Mouse (Mus musculus) heart, postnatal 14 days (tissue): ENCODE results near the gene Jazf1. TPM values are rescaled to one million over a fixed set of nuclear protein-coding genes. Genes with fewer than 3 reads are reported as not detected.
A peak's percentile ranks its signal among the peaks of the same experiment; 100 is the strongest.

Experiments used
- DNase-seq, 2 experiments: peaks; one replicate each; pipeline ENCODE4 v3.0.0; 2021 to 2022
- intact Hi-C: fragments of 180-260 bp; cut with DNase I; formaldehyde crosslinking; loops from one replicate; pipeline ENCODE4 v1.15.1; 2025
- total RNA-seq, 2 experiments: library from RNA; stranded (reverse); gene quantifications; 2 replicates each; pipeline ENCODE4 v1.2.3; 2021

The Jazf1 gene
- total RNA-seq, 2 experiments from 2014 or later = 5.0 TPM

- intact Hi-C loops = no loop called here
- no peak for DNase-seq
These were observed 242.9 kb downstream of the Jazf1 start for GRCm38 (mm10) chr6:52825535-52825934.

- intact Hi-C loops = no loop called here
- DNase-seq = no peak
These were observed 243.4 kb downstream of the Jazf1 start for GRCm38 (mm10) chr6:52824977-52825482.

- DNase-seq = no peak
- intact Hi-C loops = no loop called here
These were observed 245.4 kb downstream of the Jazf1 start for GRCm38 (mm10) chr6:52823064-52823463.

GRCm38 (mm10) chr6:52822625-52823024 is 245.8 kb downstream of the Jazf1 start:
- intact Hi-C loops = no loop called here

GRCm38 (mm10) chr6:52819353-52819752 is 249.1 kb downstream of the Jazf1 start:
- no peak for DNase-seq
- intact Hi-C loops = no loop called here

More at GRCm38 (mm10) chr6:52822625-52823024, 245.8 kb downstream of the Jazf1 start:
- DNase-seq = no peak

- no peak for DNase-seq
- intact Hi-C loops = no loop called here
These were observed 250.4 kb downstream of the Jazf1 start for GRCm38 (mm10) chr6:52818041-52818440.

- no peak for DNase-seq
- intact Hi-C loops = no loop called here
These were observed 251.1 kb downstream of the Jazf1 start for GRCm38 (mm10) chr6:52817203-52817874.

- intact Hi-C loops = no loop called here
- DNase-seq = no peak
These were observed 263.1 kb downstream of the Jazf1 start for GRCm38 (mm10) chr6:52805237-52805856.

GRCm38 (mm10) chr6:52802181-52802580 is 266.2 kb downstream of the Jazf1 start:
- DNase-seq = peak; percentile 39 to 44
- intact Hi-C loops = no loop called here

GRCm38 (mm10) chr6:52797252-52797800 is 271.1 kb downstream of the Jazf1 start:
- intact Hi-C loops = no loop called here
- peak in 1 of 2 experiments; percentile 24 for DNase-seq

GRCm38 (mm10) chr6:52796691-52797090 is 271.7 kb downstream of the Jazf1 start:
- DNase-seq = peak in 1 of 2 experiments; percentile 48
- intact Hi-C loops = no loop called here

- DNase-seq = peak; percentile 24 to 40
- intact Hi-C loops = no loop called here
These were observed 272.3 kb downstream of the Jazf1 start for GRCm38 (mm10) chr6:52796035-52796598.

GRCm38 (mm10) chr6:52795029-52795841 is 273.2 kb downstream of the Jazf1 start:
- intact Hi-C loops = no loop called here
- no peak for DNase-seq

- intact Hi-C loops = no loop called here
- DNase-seq = no peak
These were observed 276.0 kb downstream of the Jazf1 start for GRCm38 (mm10) chr6:52792455-52792854.

GRCm38 (mm10) chr6:52790781-52791180 is 277.6 kb downstream of the Jazf1 start:
- intact Hi-C loops = no loop called here

GRCm38 (mm10) chr6:52790316-52790715 is 278.1 kb downstream of the Jazf1 start:
- intact Hi-C loops = no loop called here
- DNase-seq = no peak

More at GRCm38 (mm10) chr6:52790781-52791180, 277.6 kb downstream of the Jazf1 start:
- no peak for DNase-seq

- DNase-seq = no peak
- intact Hi-C loops = no loop called here
These were observed 288.9 kb downstream of the Jazf1 start for GRCm38 (mm10) chr6:52779546-52779945.

- no peak for DNase-seq
- intact Hi-C loops = no loop called here
These were observed 289.9 kb downstream of the Jazf1 start for GRCm38 (mm10) chr6:52778523-52778922.

GRCm38 (mm10) chr6:52777034-52777433 is 291.4 kb downstream of the Jazf1 start:
- intact Hi-C loops = no loop called here
- DNase-seq = no peak

GRCm38 (mm10) chr6:52775956-52776355 is 292.5 kb downstream of the Jazf1 start:
- no peak for DNase-seq
- intact Hi-C loops = no loop called here
